Mouse (Mus musculus) kidney, postnatal 0 days (tissue): ENCODE measurements at regions not wholly inside any gene's neighbourhood (a gene's known extent, or its start where the extent isn't known, plus 50 kb on each side); places are given as distances from the start of the nearest gene placed in this dataset.

Experiments used
- ATAC-seq: fragments of 200-750 bp; cut with Nextera tagmentation; replicated peaks from 2 replicates; pipeline ENCODE4 v1.8.0; 2017; ENCODE audit warnings: low read depth, moderate number of reproducible peaks, moderate TSS enrichment, moderate library complexity; ENCODE audit not compliant: low FRiP score
- DNase-seq: peaks from one replicate; pipeline ENCODE4 v3.0.0-alpha.2; 2016; ENCODE audit warnings: low spot score
- H3K27ac ChIP-seq: fragments of 300-500 bp; sonication (generic); 2 replicates; pipeline ENCODE4 v1.5.1; 2014; ENCODE audit warnings: mild to moderate bottlenecking
- H3K27me3 ChIP-seq: fragments of 300-500 bp; sonication (generic); 2 replicates; pipeline ENCODE4 v1.6.1; 2014; ENCODE audit warnings: low read length, mixed read lengths; ENCODE audit not compliant: insufficient read depth
- H3K36me3 ChIP-seq: fragments of 300-500 bp; sonication (generic); 2 replicates; pipeline ENCODE4 v1.6.1; 2014; ENCODE audit warnings: low read length, mixed read lengths; ENCODE audit not compliant: insufficient read depth
- H3K4me1 ChIP-seq: fragments of 300-500 bp; sonication (generic); replicated peaks from 2 replicates; pipeline ENCODE4 v1.6.1; 2014; ENCODE audit warnings: antibody characterized with exemption, low read length, mixed read lengths; ENCODE audit not compliant: insufficient read depth
- H3K4me2 ChIP-seq: fragments of 300-500 bp; sonication (generic); 2 replicates; pipeline ENCODE4 v1.6.1; 2014; ENCODE audit warnings: mild to moderate bottlenecking, low read length, moderate library complexity, mixed read lengths
- H3K4me3 ChIP-seq: fragments of 300-500 bp; sonication (generic); replicated peaks from 2 replicates; pipeline ENCODE4 v1.5.1; 2014; ENCODE audit warnings: low read depth, low read length
- H3K9ac ChIP-seq: fragments of 300-500 bp; sonication (generic); 2 replicates; pipeline ENCODE4 v1.6.1; 2014; ENCODE audit warnings: low read depth, low read length
- H3K9me3 ChIP-seq: fragments of 300-500 bp; sonication (generic); replicated peaks from 2 replicates; pipeline ENCODE4 v1.6.1; 2016; ENCODE audit warnings: low read length, inconsistent platforms, mixed read lengths
- CTCF ChIP-seq: IDR thresholded peaks from 2 replicates; pipeline ENCODE4 v1.5.1; 2016; ENCODE audit warnings: antibody characterized with exemption, low read depth, mild to moderate bottlenecking, moderate library complexity
- WGBS: fragments of 180-500 bp; shearing (Covaris S2); extraction: QIAGEN DNeasy Blood & Tissue Kit; methylation state at CpG from one replicate; pipeline ENCODE4 v1.1.7; 2014; 5-methylcytosine and 5-hydroxymethylcytosine counted together

- DNase-seq: no peak
Measured at GRCm38 (mm10) chr9:52348536-52349527, 180.5 kb upstream of the Zc3h12c start.

DNA sequence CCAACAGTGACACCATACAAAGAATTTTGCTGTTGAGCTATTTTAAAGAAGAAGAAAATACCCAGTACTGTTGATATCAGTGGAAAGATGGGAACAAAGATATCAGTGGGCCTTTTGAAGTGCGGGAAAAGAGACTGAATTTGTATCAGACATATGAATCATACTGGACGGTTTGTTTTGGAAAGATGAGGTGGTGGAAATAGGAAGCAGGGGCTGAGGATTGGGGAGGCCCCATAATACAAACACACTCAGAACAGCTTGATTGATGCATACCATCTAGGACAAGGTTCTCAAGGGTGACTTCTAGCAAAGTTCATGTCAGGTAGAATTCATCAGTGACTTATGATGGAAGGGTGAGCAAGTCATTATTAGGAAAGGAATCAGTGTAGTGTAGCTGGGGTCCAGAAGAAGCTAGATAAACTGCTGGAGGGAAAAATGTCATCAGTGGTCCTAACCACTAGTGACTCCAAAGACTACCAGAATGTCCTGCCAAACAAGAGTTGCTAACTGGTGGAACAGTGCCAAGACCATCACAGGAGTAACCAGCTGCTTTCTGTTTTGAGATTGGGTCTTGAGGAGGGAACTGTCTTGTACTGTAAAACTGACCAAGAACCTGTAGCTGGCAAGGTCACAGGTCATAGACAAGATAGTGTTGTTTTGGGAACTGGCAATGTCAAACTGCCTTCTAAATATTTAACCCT is 176.0 kb upstream of the Zc3h12c start:
- Histone ChIP-seq H3K4me3 (no peak overlapping the region), H3K27ac (no peak overlapping the region), H3K4me2 (no peak overlapping the region), H3K27me3 (no peaks in the 10 kb centered on the region), H3K9ac (no peak overlapping the region), H3K36me3 (no peaks in the 10 kb centered on the region), H3K4me1 (no peaks in the 10 kb centered on the region), H3K9me3 (no peaks in the 10 kb centered on the region)
- TF ChIP-seq CTCF: no peak
- DNase-seq: no peak
- WGBS: 49% methylated on average over 2 of the region's 2 CpGs
- ATAC-seq: no peak

More at GRCm38 (mm10) chr9:52348536-52349527, 180.5 kb upstream of the Zc3h12c start:
- H3K9me3 ChIP-seq: no peaks in the 10 kb centered on the region
- H3K4me3 ChIP-seq: no peak overlapping the region
- H3K4me1 ChIP-seq: no peaks in the 10 kb centered on the region
- TF ChIP-seq CTCF: no peak
- H3K9ac ChIP-seq: no peak overlapping the region
- no peaks in the 10 kb centered on the region for H3K27me3 ChIP-seq
- ATAC-seq: no peak
- 62% methylated on average over 7 of the region's 7 CpGs for WGBS
- H3K36me3 ChIP-seq: no peaks in the 10 kb centered on the region
- H3K4me2 ChIP-seq: no peak overlapping the region
- H3K27ac ChIP-seq: no peak overlapping the region

DNA sequence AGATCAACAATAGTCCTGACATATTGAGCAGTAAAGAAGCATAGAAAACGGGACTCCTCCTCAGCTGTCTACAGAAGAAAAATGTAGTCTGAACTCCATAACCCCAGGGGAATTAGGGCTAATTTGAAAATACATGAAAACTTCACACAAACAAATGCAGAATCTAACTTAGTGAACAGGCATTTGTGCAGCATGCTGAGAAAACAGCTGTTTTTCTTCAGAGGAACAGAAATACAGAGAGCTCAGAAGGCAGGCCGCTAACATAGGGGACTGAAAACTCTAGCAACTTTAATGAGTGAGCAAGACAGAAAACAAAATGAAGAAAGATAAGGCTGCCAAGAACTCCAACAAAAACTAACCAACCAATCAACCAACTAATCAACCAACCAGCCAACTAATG is 172.7 kb upstream of the Zc3h12c start:
- Histone ChIP-seq H3K4me3 (no peak overlapping the region), H3K27ac (no peak overlapping the region), H3K27me3 (no peaks in the 10 kb centered on the region), H3K4me2 (no peak overlapping the region), H3K9me3 (no peaks in the 10 kb centered on the region), H3K36me3 (no peaks in the 10 kb centered on the region), H3K4me1 (no peaks in the 10 kb centered on the region), H3K9ac (no peak overlapping the region)
- WGBS: 51% methylated on average over 2 of the region's 2 CpGs
- no peak for ATAC-seq
- TF ChIP-seq CTCF: no peak
- DNase-seq: peak; percentile 84

- TF ChIP-seq CTCF: no peak
- DNase-seq: no peak
- Histone ChIP-seq H3K4me2 (no peak overlapping the region), H3K27me3 (no peaks in the 10 kb centered on the region), H3K4me3 (no peak overlapping the region), H3K36me3 (no peaks in the 10 kb centered on the region), H3K9ac (no peak overlapping the region), H3K27ac (no peak overlapping the region), H3K4me1 (no peaks in the 10 kb centered on the region), H3K9me3 (no peaks in the 10 kb centered on the region)
- ATAC-seq: no peak
- 89% methylated on average over 4 of the region's 4 CpGs for WGBS
Measured at GRCm38 (mm10) chr9:52337786-52338322, 169.5 kb upstream of the Zc3h12c start.

DNA sequence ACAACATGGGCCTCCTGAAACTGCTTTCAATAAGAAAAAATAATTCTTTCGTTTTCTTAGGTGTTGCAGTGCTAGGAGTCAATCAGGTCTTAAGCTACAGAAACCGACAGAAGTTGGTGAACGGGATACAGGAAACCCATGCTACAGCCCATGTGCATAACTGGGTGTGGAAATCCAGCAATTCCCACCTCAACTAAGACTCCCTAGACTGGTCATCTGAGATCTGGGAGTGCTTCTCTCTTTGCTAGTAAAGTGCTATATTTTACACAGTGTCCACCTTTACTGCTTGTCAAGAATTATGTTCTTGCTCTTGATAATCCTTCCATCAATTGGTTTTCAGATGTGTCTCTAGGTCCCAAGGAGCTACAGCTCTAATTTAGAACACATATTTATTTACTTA is 166.4 kb upstream of the Zc3h12c start:
- no peaks in the 10 kb centered on the region for H3K36me3 ChIP-seq
- H3K4me3 ChIP-seq: no peak overlapping the region
- H3K4me1 ChIP-seq: no peaks in the 10 kb centered on the region
- DNase-seq: no peak
- no peak overlapping the region for H3K9ac ChIP-seq
- no peaks in the 10 kb centered on the region for H3K9me3 ChIP-seq
- TF ChIP-seq CTCF: no peak
- ATAC-seq: no peak
- H3K27ac ChIP-seq: no peak overlapping the region
- no peak overlapping the region for H3K4me2 ChIP-seq
- no peaks in the 10 kb centered on the region for H3K27me3 ChIP-seq
- 46% methylated on average over 3 of the region's 3 CpGs for WGBS

GRCm38 (mm10) chr9:52333884-52334283 is 165.5 kb upstream of the Zc3h12c start:
- TF ChIP-seq CTCF: no peak
- peak; percentile 63 for DNase-seq
- H3K4me3 ChIP-seq: no peak overlapping the region
- ATAC-seq: no peak
- WGBS: 21% methylated on average over 2 of the region's 2 CpGs
- H3K9me3 ChIP-seq: no peaks in the 10 kb centered on the region
- H3K36me3 ChIP-seq: no peaks in the 10 kb centered on the region
- no peak overlapping the region for H3K27ac ChIP-seq
- no peaks in the 10 kb centered on the region for H3K4me1 ChIP-seq
- H3K27me3 ChIP-seq: no peaks in the 10 kb centered on the region
- H3K4me2 ChIP-seq: no peak overlapping the region
- no peak overlapping the region for H3K9ac ChIP-seq
